Mouse (Mus musculus) liver, embryonic 11.5 days (tissue): ENCODE data around the gene Mbnl3. TPM values are rescaled to one million over a fixed set of nuclear protein-coding genes. Genes with fewer than 3 reads are reported as not detected.

Experiments used
- ATAC-seq: fragments of 200-750 bp; cut with Nextera tagmentation; replicated peaks from 2 replicates; pipeline ENCODE4 v1.8.0; 2017; ENCODE audit warnings: moderate number of reproducible peaks, mild to moderate bottlenecking, moderate TSS enrichment, moderate library complexity; ENCODE audit not compliant: low FRiP score
- DNase-seq: peaks from one replicate; pipeline ENCODE4 v3.0.0-alpha.2; 2017; ENCODE audit warnings: low spot score
- H3K27ac ChIP-seq: fragments of 300-500 bp; sonication (generic); 2 replicates; pipeline ENCODE4 v1.5.1; 2014; ENCODE audit warnings: mild to moderate bottlenecking, low read depth, low read length, control low read depth
- H3K27me3 ChIP-seq: fragments of 300-500 bp; sonication (generic); replicated peaks from 2 replicates; pipeline ENCODE4 v1.6.1; 2014; ENCODE audit warnings: low read length, mixed read lengths; ENCODE audit not compliant: control insufficient read depth, insufficient read depth
- H3K36me3 ChIP-seq: fragments of 300-500 bp; sonication (generic); 2 replicates; pipeline ENCODE4 v1.6.1; 2014; ENCODE audit warnings: mild to moderate bottlenecking, low read length, moderate library complexity, mixed read lengths; ENCODE audit not compliant: control insufficient read depth, insufficient read depth
- H3K4me1 ChIP-seq: fragments of 300-500 bp; sonication (generic); replicated peaks from 2 replicates; pipeline ENCODE4 v1.6.1; 2014; ENCODE audit warnings: low read length, mixed read lengths; ENCODE audit not compliant: control insufficient read depth, insufficient read depth
- H3K4me2 ChIP-seq: fragments of 300-500 bp; sonication (generic); 2 replicates; pipeline ENCODE4 v1.6.1; 2014; ENCODE audit warnings: mild to moderate bottlenecking, control low read depth, moderate library complexity
- H3K4me3 ChIP-seq: fragments of 300-500 bp; sonication (generic); 2 replicates; pipeline ENCODE4 v1.5.1; 2014; ENCODE audit warnings: low read depth, low read length, control low read depth
- H3K9ac ChIP-seq: fragments of 300-500 bp; sonication (generic); 2 replicates; pipeline ENCODE4 v1.6.1; 2014; ENCODE audit warnings: low read depth, low read length, control low read depth
- H3K9me3 ChIP-seq: fragments of 300-500 bp; sonication (generic); 2 replicates; pipeline ENCODE4 v1.6.1; 2016; ENCODE audit warnings: low read length, inconsistent platforms, mixed read lengths; ENCODE audit not compliant: control insufficient read depth
- WGBS: fragments of 180-500 bp; shearing (Covaris S2); extraction: QIAGEN DNeasy Blood & Tissue Kit; methylation state at CpG from one replicate; pipeline ENCODE4 v1.1.7; 2014; 5-methylcytosine and 5-hydroxymethylcytosine counted together
- polyA plus RNA-seq: library from polyadenylated mRNA; unstranded; fragments of >200 nt; fragmentation: Nextera tagmentation; extraction: Ambion mirVana; gene quantifications from 2 replicates; pipeline ENCODE4 v1.2.1, GENCODE M21; 2014

Gene Mbnl3
- polyA plus RNA-seq, 1 experiment from 2014 or later, result 8.9 TPM

GRCm38 (mm10) chrX:51167976-51168375 lies 38.4 kb downstream of the Mbnl3 start:
- H3K4me3 ChIP-seq, result no peak overlapping the region
- H3K36me3 ChIP-seq, result no peaks in the 10 kb centered on the region
- H3K4me1 ChIP-seq, result no peaks in the 10 kb centered on the region
- no peak overlapping the region for H3K4me2 ChIP-seq
- DNase-seq, result no peak
- no peak for ATAC-seq
- no peak overlapping the region for H3K9ac ChIP-seq
- no peaks in the 10 kb centered on the region for H3K9me3 ChIP-seq
- no peak overlapping the region for H3K27ac ChIP-seq
- no peaks in the 10 kb centered on the region for H3K27me3 ChIP-seq
- 70% methylated on average over 3 of the region's 3 CpGs for WGBS

- H3K27ac ChIP-seq, result no peak overlapping the region
- no peak overlapping the region for H3K4me3 ChIP-seq
- H3K36me3 ChIP-seq, result no peaks in the 10 kb centered on the region
- H3K27me3 ChIP-seq, result no peaks in the 10 kb centered on the region
- WGBS, result 77% methylated on average over 5 of the region's 5 CpGs
- H3K4me2 ChIP-seq, result no peak overlapping the region
- H3K9me3 ChIP-seq, result no peaks in the 10 kb centered on the region
- no peak for DNase-seq
- ATAC-seq, result no peak
- H3K9ac ChIP-seq, result no peak overlapping the region
- H3K4me1 ChIP-seq, result no peaks in the 10 kb centered on the region
Measured at GRCm38 (mm10) chrX:51164766-51165165, 41.6 kb downstream of the Mbnl3 start.

GRCm38 (mm10) chrX:51148436-51148835 lies 57.9 kb downstream of the Mbnl3 start:
- WGBS, result 67% methylated on average over 4 of the region's 4 CpGs
- H3K4me3 ChIP-seq, result no peak overlapping the region
- DNase-seq (no peak), ATAC-seq (no peak)
- H3K4me1 ChIP-seq, result no peaks in the 10 kb centered on the region
- H3K9me3 ChIP-seq, result no peaks in the 10 kb centered on the region
- H3K4me2 ChIP-seq, result no peak overlapping the region
- no peaks in the 10 kb centered on the region for H3K36me3 ChIP-seq
- no peak overlapping the region for H3K9ac ChIP-seq
- H3K27me3 ChIP-seq, result no peaks in the 10 kb centered on the region
- no peak overlapping the region for H3K27ac ChIP-seq

GRCm38 (mm10) chrX:51146351-51146750 lies 60.0 kb downstream of the Mbnl3 start:
- H3K36me3 ChIP-seq, result no peaks in the 10 kb centered on the region
- no peak overlapping the region for H3K9ac ChIP-seq
- DNase-seq (no peak), ATAC-seq (no peak)
- H3K4me2 ChIP-seq, result no peak overlapping the region
- H3K4me3 ChIP-seq, result no peak overlapping the region
- no peak overlapping the region for H3K27ac ChIP-seq
- no peaks in the 10 kb centered on the region for H3K27me3 ChIP-seq
- 49% methylated on average over 4 of the region's 4 CpGs for WGBS
- H3K9me3 ChIP-seq, result no peaks in the 10 kb centered on the region
- H3K4me1 ChIP-seq, result no peaks in the 10 kb centered on the region

GRCm38 (mm10) chrX:51140055-51140454 lies 66.3 kb downstream of the Mbnl3 start:
- ATAC-seq (no peak), DNase-seq (no peak)
- Histone ChIP-seq H3K4me1 (no peaks in the 10 kb centered on the region), H3K9me3 (no peaks in the 10 kb centered on the region), H3K27me3 (no peaks in the 10 kb centered on the region), H3K27ac (no peak overlapping the region), H3K36me3 (no peaks in the 10 kb centered on the region), H3K4me3 (no peak overlapping the region), H3K4me2 (no peak overlapping the region), H3K9ac (no peak overlapping the region)
- WGBS, result 45% methylated on average over 3 of the region's 3 CpGs

GRCm38 (mm10) chrX:51131325-51131724 lies 75.0 kb downstream of the Mbnl3 start:
- Histone ChIP-seq H3K36me3 (no peaks in the 10 kb centered on the region), H3K9ac (no peak overlapping the region), H3K27me3 (no peaks in the 10 kb centered on the region), H3K4me2 (no peak overlapping the region), H3K4me1 (no peaks in the 10 kb centered on the region), H3K4me3 (no peak overlapping the region), H3K27ac (no peak overlapping the region), H3K9me3 (no peaks in the 10 kb centered on the region)
- WGBS, result 78% methylated on average over 3 of the region's 3 CpGs
- DNase-seq (no peak), ATAC-seq (no peak)

- Histone ChIP-seq H3K4me2 (no peak overlapping the region), H3K9me3 (no peaks in the 10 kb centered on the region), H3K4me3 (no peak overlapping the region), H3K27me3 (no peaks in the 10 kb centered on the region), H3K27ac (no peak overlapping the region), H3K36me3 (no peaks in the 10 kb centered on the region), H3K4me1 (no peaks in the 10 kb centered on the region), H3K9ac (no peak overlapping the region)
- DNase-seq (no peak), ATAC-seq (no peak)
- WGBS, result 63% methylated on average over 4 of the region's 4 CpGs
Measured at GRCm38 (mm10) chrX:51102748-51103147, 103.6 kb downstream of the Mbnl3 start.

GRCm38 (mm10) chrX:51084972-51085371 lies 121.4 kb downstream of the Mbnl3 start:
- Histone ChIP-seq H3K36me3 (no peaks in the 10 kb centered on the region), H3K4me2 (no peak overlapping the region), H3K27me3 (0 out of 2 replicates have a peak, but pooled peaks cover 2% of the 10 kb centered on the region), H3K9me3 (no peaks in the 10 kb centered on the region), H3K27ac (no peak overlapping the region), H3K4me1 (no peaks in the 10 kb centered on the region), H3K9ac (no peak overlapping the region), H3K4me3 (no peak overlapping the region)
- 58% methylated on average over 6 of the region's 6 CpGs for WGBS
- ATAC-seq, result no peak
- no peak for DNase-seq

GRCm38 (mm10) chrX:51084211-51084610 lies 122.1 kb downstream of the Mbnl3 start:
- DNase-seq (no peak), ATAC-seq (no peak)
- H3K9me3 ChIP-seq, result no peaks in the 10 kb centered on the region
- no peak overlapping the region for H3K4me3 ChIP-seq
- no peaks in the 10 kb centered on the region for H3K36me3 ChIP-seq
- H3K27me3 ChIP-seq, result 0 out of 2 replicates have a peak, but pooled peaks cover 2% of the 10 kb centered on the region
- 59% methylated on average over 1 of the region's 1 CpGs for WGBS
- no peaks in the 10 kb centered on the region for H3K4me1 ChIP-seq
- H3K9ac ChIP-seq, result no peak overlapping the region
- no peak overlapping the region for H3K4me2 ChIP-seq
- H3K27ac ChIP-seq, result no peak overlapping the region
